Mouse (Mus musculus): ENCODE measurements at regions not wholly inside any gene's neighbourhood (a gene's known extent, or its start where the extent isn't known, plus 50 kb on each side); places are given as distances from the start of the nearest gene placed in this dataset.

GRCm38 (mm10) chr10:17003123-17003849 is 719.7 kb upstream of the Cited2 start:
- DNase-seq (ENCODE audit: low read depth), result no peak

DNA sequence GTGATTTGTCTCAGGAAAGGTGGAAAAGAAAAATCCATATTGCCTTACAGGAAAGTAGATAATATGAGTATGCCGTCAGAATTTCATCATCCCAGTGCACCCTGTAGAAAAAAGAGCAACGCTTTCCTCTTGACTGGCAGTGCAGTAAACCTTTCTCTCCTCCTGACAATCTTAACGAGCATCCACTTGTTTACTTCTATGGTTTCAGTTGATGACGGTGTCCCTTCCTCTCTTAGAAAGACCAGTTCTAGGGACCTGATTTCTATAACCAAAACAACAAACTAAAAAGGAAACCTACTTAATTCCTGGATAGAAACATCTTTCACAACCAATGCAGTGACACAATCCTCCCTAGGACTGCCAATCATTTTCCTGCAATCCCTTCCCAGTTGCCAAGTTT is 714.3 kb upstream of the Cited2 start:
- DNase-seq (ENCODE audit: low read depth), result no peak

DNA sequence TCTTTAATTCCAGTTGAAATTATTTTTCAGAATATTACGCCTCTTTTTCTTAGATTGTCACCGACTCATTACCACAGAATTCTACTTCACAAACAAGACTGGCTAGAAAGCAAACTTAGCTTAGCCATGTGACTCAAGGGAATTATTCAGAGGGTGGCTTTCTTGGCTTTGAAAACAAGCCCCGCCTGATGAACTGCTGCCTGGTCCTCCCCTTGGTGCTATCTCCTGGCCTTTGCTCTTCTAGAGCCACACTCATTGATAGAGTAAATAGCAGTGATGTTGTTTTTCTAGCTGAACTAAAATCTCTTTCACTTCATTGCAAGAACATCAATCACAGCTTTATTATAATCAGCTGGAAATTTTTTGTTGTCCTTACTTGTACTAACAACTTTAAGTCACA is 713.0 kb upstream of the Cited2 start:
- no peak for DNase-seq (ENCODE audit: low read depth)

GRCm38 (mm10) chr10:17011876-17012275 is 711.1 kb upstream of the Cited2 start:
- DNase-seq (ENCODE audit: low read depth), result no peak

DNA sequence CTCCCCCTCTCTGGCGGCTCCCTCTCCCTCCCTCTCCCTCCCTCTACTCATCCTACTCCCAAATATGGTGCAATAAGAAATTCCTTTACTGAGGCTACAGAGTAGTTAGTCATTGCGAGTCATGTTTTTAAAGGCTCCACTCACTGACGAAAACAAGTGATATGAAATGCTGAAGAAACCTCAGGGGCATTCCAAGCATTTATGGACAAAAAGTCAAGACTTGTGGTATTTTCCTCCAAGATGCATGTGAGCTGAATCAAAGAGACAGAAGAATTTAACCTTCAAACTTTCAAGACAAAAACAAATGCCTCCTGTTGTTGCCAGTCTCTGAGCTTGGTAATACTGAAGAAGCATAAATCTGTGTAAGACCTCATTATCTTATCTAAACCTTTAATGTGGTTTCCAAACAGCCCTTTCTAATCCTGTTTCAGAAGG is 710.5 kb upstream of the Cited2 start:
- DNase-seq (ENCODE audit: low read depth), result no peak

DNA sequence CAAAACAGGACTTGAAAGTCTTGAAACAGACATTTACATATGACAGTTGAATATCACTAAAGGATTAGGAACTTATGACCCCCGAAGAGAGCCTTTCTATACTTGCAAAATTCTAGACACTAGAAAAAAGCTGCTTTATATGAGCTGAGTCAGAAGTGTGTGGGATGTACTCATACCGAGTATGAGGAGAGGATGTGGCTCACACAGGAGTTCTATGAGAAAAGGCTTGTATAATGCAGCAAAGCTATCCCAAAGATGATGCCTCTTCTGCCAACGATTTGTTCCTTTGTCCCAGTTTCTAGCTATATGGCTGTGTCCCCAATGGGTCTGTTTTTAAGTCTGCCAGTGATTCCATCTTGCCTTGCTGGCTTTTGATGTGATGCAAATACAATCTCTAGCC is 708.2 kb upstream of the Cited2 start:
- DNase-seq (ENCODE audit: low read depth), result no peak

GRCm38 (mm10) chr10:17016854-17017253 is 706.2 kb upstream of the Cited2 start:
- DNase-seq (ENCODE audit: low read depth), result no peak

DNA sequence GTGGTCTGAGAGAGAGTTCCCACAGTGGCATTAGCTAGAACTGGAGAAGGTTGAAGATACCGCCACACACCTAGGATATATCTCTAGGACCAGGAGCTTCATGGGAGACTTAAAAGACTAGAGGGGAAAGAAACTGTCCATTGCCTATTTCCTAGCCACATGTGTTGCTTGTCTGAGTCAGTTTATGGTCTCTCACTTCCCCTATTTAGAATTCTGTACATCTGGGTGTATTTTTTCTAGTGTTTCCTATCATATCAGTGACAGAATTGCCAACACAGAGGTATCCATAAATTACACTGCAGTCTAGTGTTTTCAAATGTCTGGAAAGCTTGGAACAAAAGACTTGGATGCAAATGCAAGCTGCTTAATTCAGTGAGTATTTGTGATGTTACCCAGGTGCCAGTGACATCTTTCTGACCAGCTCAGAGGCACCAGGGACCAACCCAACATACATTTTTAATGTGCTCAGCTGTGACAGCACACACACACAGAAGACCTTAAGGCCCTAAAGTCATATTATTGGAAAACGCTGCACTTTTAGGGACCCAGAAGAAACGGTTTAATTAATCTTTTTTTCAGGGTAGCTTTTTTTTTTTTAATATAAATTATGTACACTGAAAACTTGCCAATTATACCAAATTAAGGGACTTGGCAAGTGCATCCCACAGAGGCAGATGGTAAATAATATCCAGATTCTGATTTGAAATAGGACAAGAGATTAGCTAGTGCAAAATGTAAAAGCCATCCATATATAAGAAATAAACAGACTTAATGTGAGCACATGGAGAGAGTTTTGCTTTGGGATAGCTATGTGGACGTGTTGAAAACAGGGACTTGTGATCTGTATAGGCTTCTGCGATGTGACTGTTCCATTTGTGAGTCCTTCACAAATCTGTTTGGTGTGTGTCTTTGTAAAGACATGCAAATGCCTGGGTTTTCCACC is 700.5 kb upstream of the Cited2 start:
- no peak for DNase-seq (ENCODE audit: low read depth)

DNA sequence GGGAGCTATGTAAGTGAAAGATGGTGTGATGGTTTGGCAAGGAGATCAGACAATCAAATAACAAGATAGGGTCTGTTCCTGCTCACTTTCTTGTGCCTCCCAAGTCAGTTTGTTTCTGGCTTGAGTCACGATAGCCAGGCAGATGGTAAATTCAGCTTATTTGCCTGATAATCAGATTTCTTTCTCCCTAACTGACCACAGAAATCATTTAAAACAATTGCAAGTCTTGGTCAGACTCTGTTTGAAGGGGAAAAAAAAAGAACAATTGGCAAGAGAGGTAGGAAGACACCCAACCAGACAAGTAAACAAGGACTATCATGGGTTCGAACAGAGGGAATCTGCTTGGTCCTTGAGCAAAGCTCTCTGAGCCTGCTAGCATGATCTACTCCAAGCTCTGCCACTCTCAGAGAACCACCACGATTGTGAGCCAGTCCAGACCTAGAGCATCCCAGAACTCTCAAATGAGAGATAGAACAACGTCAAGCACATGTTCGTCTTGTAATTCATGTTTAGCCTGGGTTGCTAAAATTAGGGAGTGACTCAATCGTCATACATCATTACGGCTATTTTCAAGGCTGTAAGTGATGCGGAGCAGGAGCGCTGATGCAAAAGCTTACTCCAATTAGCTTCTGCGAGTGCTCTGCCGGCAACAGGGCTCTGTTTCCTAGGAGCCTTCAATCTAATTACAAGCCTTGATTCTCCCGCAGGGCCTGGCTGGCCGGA is 699.3 kb upstream of the Cited2 start:
- no peak for DNase-seq (ENCODE audit: low read depth)

DNA sequence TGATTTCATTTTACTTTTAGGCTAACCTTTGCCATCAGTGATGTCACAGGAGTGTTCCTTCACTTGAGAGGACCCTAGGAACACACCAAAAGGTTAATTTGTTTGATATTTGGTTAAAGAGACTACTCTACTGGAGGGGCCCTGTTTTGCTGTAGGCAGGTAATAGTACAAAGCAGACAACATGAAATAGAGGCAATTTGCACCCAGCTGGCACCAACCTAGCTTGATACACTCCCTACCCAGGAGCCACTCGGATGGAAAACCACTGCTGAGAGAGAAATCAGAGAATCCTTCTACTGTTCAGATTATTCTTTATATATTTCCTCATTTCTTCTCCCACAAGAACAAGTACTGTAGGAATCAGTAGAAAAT is 698.7 kb upstream of the Cited2 start:
- DNase-seq (ENCODE audit: low read depth), result no peak

DNA sequence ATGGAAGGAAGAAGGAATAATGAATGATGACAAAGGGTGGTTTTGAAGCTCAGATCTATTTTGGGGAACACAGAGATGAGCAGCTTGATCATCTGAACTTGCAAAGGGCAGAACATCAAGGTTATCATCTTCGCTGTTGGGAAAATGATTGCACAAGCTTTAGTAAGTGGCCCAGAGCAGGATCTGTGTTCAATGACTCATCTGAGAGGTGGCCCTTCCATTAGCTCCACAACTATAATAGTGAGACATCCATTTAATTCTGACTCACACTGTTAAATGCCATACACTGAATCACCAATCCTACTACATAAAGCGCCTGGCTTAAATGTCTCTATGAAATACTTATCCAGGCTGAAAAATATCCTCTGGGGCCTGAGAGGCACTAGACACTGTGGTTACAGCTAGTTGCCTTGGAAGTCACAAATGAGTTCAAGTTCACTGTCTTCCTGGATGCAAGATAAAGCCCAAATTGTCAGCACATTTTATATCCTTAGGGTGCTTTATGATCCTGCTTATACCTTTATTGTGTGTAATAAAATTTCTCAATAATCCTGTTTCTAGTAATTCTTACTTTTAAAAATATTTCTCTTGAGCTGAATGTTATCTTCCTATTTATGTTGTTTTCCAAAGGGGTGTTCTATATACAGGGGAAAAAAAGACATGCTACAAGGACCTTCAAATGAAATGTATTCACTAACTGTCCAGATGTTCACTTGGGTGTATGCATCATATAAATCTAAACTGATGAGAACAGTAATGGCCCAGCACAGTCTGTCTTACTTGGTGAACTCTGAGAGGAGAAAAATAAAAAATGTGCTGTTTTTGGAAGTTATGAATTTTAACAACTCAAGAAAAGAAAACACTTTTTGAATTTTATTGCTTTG is 687.9 kb upstream of the Cited2 start:
- no peak for DNase-seq (ENCODE audit: low read depth)

- DNase-seq (ENCODE audit: low read depth), result no peak
These were observed 684.6 kb upstream of the Cited2 start for GRCm38 (mm10) chr10:17038259-17039043.

DNA sequence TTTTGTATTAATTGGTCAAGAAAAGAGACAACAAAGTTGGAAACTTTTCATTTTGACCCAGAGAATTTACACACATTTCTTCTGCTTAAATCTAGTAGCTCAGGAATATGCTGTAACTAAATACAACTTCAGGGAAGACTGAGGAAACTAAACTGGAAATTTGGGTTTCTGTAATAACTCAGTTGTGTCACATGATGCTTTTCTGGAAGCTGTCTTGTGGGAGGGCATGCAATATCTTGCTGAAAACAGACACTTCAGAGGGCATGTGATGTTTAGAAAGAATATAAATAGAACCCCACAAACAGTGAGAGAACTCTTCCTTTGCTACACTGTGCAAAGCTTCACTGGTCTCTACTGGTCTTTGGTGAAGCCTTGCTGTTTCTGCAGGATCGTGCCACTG is 680.9 kb upstream of the Cited2 start:
- DNase-seq (ENCODE audit: low read depth), result no peak

DNA sequence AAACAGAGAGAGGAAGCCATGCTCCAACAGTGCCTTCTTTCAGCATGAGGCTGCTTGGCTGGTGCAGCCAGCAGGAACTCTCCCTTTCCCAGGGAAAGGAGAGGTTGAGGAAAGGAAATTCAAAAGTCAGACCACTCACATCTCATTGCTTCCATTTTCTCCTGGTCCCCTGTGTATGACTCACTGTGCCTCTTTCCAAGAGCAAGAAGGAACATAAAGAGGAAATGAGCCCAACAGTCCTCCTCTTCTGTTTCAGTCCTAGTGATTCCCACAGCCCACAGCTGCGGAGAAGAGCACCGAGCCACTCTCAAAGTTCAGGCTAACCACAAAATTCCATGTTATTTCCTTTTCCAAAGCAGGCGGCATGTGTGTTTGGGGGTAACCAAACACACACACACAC is 680.0 kb upstream of the Cited2 start:
- no peak for DNase-seq (ENCODE audit: low read depth)

- DNase-seq (ENCODE audit: low read depth), result no peak
These were observed 676.3 kb upstream of the Cited2 start for GRCm38 (mm10) chr10:17046765-17047164.

DNA sequence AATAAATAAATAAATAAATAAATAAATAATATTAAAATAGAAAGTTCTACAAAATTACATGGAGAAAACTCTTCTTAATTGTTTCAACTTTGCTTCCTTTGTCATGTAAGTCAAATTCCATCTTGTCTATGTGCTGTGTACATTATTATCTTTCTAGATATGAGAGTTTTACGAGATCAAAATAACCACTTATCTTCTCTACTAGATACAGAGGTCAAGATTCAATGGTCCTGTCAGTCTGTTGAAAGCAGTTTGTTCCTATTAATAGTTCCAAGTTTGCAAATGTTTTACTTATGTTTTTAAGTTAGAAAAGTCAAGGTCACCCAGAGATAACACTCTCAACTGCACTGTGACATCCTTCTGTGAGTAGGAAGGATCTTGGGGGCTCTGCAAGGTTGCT is 650.1 kb upstream of the Cited2 start:
- no peak for DNase-seq (ENCODE audit: low read depth)

DNA sequence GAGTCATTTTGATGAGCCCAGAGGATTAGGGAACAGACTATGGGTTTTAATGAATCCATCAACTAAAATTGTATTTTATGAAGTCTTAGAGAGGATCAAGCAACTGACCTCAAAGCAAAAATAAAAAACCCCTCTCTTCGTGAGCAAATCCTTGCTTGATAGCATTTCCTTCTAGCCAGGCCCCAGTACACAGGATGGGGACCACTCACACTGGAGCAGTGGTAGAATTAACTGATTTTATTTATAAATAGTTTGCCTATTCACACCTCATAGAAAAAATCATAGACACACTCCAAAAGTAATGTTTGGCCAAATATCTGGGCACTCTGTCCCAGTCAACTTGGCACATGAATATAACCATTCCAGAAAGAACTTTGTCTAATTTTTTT is 649.0 kb upstream of the Cited2 start:
- DNase-seq (ENCODE audit: low read depth), result no peak

DNA sequence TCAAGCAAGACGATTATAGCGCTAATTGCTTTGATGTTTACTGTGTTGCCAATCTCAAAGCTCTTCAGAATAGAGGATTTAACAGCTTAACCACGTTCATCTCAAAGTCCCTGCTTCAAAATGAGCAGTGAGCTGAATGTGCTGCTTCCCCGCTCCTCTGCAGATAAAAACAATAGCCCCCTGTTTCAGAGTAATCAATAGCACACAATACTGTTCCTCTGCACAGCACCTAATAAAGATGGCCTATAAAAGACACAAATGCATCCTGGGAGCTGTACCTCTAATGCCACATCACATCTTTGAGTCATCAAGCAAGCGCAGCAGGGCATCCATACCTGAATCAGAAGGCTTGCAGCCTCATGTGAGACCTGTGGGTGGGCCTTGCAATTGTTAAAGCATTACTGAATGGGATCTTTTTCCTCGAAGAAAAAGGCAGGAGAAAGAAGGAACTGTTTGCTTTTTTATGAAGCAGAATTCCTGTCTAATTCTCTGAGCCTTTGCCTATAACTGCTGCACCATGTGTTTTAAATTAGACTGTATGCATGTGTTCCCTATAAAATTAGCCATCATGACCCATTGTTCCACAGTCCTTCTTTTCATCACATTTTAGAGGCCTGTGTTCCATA is 648.5 kb upstream of the Cited2 start:
- no peak for DNase-seq (ENCODE audit: low read depth)

DNA sequence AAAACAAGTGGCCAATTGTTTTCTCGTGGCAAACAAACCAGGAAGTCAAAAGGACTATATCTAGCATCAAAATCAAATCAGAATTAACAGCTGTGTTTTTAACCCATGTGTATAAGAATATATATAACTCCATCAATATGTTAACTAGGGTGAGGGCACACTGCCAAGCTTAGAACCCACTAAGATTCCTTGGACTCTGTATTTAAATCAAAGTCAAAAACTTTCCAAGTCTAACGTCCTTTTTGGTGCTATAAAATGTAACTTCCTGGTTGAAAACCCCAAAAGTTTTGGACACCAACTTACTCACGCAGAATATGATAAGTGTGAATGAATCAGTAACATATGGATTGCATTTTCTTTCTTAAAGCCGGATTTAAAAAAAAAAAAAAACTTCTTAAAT is 647.9 kb upstream of the Cited2 start:
- DNase-seq (ENCODE audit: low read depth), result no peak

- DNase-seq (ENCODE audit: low read depth), result no peak
These were observed 647.4 kb upstream of the Cited2 start for GRCm38 (mm10) chr10:17075576-17075975.
